Mouse (Mus musculus) large intestine, adult 2 months (tissue): ENCODE data around the gene Acer3. TPM values are rescaled to one million over a fixed set of nuclear protein-coding genes. Genes with fewer than 3 reads are reported as not detected.

Source experiments
- DNase-seq: peaks from one replicate; pipeline ENCODE4 v3.0.0-alpha.2; 2012; ENCODE audit warnings: low read depth, low spot score
- WGBS: fragments of 180-500 bp; shearing (Covaris S2); methylation state at CpG from one replicate; pipeline ENCODE4 v1.1.7; 2018; 5-methylcytosine and 5-hydroxymethylcytosine counted together
- polyA plus RNA-seq: library from polyadenylated mRNA; depleted of rRNA; stranded (reverse); fragments of >200 nt; gene quantifications from 2 replicates; pipeline ENCODE4 v1.2.3, GENCODE M21; 2012

Gene Acer3
- polyA plus RNA-seq, 1 experiment, result 8.9 TPM

DNA sequence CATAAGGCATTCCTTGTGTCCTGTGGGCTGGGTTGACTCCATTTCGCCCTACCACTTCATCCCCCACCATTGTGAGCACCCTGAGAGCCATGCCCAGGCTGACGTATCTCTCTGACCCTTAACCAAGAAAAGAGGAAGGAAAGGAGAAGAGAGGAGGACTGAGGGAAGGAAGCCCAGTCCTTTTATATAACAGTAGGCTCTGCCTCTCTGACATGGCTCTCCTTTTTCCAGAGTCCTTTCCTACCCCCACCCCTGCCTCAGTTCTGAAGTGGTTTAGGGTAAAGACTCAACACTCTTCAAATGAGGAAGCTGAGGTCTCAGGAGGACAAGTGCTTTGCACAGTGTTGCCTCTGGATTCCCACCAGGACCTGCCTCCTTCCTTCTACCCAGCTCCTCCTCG lies 13.0 kb upstream of the Acer3 start:
- WGBS, result 86% methylated on average over 3 of the region's 3 CpGs
- DNase-seq, result no peak

DNA sequence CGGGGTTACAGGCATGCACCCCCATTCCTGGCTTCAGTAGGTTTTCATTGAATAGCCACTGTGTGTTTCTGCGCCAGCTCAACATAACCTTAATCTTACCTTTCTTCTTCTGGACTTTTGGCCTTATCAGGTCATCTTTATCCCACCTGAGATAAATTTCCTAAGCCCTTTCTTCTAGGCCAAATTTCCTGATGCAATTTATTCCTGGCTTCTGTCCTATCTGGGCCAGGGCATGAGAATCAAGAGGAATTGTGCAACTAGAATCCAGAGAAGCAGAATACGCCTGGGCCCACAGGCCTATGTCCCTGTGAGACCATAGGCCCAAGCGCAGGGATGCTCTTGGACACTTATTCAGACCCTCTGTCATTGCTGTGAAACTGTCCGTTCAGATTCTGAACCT lies 12.5 kb upstream of the Acer3 start:
- no peak for DNase-seq
- 89% methylated on average over 5 of the region's 5 CpGs for whole genome bisulfite sequencing

DNA sequence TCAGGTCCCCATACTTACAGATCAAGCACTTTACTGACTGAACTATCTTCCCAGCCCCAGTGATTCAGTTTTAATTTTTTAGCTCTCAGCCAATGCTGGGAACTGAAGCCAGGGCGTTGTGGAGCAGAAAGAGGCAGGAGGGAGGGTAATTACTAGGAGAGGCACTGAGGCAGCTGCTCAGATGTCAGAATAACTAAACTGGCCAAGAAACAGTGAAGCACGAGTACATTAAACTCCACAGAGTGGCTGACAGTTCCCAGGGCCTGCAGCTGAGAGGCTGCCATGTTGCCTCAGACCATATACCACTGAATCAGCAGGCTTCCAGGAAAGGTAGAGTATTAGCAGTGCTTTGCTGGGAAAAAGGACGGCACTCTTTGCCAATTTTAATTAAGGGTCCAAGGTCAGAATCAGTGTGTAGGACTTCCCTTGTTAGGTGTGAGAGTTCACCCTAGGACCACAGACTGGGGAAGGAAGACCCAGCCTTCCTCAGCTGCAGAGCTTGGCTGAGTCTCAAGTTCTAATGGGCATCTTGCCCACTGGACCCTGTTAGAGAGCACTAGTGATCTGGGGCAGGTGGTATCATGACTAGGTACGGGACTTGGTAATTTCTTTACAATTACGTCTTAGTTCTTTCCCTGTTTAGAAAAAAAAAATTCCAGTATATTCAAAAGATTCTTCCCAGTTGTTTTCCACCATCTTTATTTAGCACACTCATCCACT lies 11.8 kb upstream of the Acer3 start:
- 50% methylated on average over 5 of the region's 5 CpGs for WGBS
- DNase-seq, result no peak

DNA sequence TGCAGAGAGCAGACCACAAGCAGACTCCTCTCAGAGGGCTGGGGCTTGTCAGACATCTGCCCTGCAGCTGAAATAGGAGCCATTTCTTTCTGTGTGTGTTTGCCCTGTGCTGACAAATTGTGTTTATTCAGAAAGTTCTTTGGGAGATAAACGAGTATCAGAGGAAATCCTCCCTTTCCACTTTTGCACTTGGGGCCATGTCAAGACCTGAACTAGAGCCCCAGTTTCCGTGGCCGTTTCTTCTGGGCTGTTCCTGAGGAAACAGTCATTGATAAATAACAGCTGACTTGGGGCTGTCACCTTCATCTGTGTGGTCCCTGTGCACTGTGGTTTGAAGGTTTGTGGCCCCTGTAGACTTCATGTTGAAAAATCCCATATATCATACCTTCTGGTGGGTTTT lies 10.9 kb upstream of the Acer3 start:
- DNase-seq, result no peak
- 50% methylated on average over 3 of the region's 3 CpGs for WGBS

DNA sequence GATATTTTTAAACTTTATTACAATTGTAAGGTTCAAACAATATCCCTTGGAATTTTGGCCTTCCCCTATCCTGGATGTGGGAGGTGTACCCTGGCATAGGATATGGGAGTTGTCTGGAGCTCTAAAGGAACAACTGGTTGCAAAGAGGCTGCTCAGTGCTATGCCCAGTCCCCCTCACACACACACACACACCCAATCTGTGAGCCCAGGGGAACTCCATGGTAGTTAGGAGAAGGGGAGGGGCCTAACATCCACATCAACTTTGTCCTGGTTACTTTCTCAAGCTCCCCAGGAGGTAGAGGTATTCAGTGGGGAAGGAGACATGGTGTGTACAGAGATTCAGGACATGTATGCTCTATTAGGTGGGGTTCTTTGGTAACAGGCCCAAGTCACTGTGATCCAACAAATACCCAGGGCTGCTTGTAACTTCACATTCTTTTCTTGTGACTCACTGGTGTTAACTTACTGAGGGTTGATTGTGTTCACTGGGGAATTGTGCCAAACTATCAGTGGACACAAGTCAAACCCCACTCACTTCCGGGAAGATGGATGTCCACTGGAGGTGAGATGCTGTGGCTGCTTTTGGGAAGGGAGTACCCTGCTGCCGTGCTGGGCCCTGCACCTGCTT lies 9.5 kb upstream of the Acer3 start:
- WGBS, result 46% methylated on average over 2 of the region's 2 CpGs
- no peak for DNase-seq

DNA sequence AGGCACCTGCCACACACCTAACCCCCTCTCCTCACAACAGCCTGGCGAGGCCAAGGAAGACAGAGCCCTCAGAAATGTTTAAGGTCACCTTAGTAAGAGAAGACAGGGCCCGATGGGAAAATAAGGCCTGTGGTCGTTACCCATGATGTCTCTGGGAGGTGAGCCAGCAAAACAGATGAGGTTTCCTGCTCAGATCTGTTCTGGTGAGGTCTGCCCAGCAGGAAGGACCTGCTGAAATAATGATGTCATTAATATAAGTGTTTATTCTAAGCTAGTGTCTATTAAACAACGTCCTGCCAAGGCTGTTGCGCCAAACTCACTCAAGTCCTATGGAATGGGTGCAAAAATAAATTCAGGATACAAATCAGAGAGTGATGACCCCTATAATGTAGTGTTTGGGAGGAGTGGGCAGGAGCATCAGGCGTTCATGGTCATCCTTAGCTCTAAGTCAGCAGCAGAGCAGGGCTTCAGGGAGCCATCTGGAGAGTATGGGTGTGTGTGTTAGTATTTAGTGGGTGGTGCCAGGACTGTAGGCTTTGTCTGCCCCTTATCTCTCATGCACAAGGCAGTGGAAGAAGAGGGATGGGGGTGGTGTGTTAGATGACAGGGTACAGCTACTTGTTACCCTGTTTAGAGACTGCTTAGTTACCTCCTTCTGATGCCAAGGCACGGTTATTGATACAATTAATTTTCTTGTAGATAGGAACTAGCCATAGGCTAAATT lies 8.8 kb upstream of the Acer3 start:
- DNase-seq, result no peak
- 69% methylated on average over 7 of the region's 7 CpGs for WGBS

DNA sequence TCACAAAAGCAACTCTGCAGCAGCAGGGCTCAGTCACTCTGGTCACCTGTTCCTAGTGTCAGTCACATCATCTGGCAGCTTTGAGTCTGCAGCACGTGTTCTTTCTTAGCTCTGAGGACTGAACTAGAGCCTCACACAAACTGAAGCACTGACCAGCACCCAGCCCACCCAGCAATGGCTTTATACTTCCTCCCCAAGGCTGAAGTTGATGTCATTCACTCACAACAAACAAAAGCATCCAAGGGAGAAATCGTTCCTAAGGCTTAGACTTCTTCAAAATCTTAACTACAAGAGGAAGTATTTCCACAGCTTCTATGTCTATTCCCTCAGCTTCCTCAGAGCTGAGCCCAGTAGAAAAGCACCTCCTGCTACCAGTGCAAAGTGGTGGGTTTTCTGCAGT lies 7.3 kb upstream of the Acer3 start:
- 56% methylated on average over 2 of the region's 2 CpGs for WGBS
- no peak for DNase-seq

DNA sequence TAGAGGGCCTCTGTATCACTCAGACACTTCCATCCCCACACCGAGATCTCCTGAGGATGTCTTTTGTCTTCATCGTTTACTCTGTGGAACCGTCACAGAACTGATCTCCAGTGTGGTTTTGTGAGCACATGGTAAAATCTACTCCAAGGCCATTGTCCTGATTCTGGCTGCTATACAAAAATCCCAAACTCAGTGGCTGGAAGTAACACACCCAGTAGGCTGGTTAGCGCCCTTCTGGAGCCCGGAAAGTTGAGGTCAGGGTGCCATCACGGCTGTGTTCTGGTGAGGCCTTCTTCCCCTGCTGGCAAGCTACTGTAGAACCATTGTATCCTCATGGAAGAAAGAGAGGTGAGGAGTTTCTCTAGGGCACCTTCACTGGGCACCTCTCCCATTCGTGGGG lies 5.0 kb upstream of the Acer3 start:
- no peak for DNase-seq
- 76% methylated on average over 7 of the region's 7 CpGs for WGBS

DNA sequence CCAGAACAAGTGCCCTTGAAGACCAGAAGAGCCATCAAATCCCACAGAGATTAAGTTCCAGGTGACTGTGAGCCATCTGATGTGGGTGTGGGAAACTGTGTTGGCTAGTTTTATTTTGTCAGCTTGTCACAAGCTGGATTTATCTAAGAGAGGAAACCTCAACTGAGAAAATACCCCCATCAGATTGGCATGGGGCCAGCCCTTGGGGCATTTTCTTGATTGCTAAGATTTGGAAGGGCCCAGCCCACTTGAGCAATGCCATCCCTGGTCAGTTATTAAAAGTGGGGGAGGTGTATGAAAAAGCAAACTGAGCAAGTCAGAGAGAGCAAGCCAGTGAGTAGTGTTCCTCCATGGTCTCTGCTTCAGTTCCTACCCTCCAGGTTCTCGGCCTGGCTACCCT lies 3.2 kb upstream of the Acer3 start:
- no peak for DNase-seq
- 33% methylated on average over 1 of the region's 1 CpGs for WGBS

DNA sequence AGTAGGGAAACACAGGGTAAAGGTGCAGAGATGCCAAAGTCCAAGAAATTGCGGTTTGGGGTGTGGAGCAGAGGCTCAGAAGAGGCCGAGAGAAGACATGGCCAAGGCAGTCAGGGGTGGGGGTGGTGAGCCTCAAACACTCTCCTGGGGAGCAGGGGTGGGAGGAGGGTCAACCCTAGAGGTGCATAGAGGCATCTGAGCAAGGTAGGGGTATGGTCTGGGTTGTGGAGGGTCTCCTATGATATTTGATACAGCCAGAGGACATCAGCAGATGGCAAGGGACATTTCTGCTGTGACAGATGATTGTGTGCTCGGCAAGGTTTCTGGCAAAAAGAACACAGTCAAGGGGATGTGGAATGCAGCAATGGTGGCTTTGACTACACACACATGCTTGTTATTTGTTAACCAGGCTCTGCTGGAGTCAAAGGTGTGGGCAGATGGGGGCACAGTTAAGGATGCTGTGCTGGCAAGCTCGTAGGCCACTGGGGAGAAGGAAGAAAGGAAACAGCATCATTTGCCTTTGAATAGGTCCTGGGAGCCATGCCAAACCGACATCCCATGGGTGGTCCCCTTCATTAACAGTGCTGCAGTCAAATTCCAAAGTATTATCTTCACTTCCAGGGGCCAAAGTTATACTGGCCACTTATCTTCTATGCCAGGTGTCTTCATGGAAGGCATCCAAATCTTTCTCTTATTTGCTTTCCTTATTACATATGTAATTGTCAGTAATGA lies 2.4 kb upstream of the Acer3 start:
- 30% methylated on average over 5 of the region's 5 CpGs for WGBS
- DNase-seq, result no peak

DNA sequence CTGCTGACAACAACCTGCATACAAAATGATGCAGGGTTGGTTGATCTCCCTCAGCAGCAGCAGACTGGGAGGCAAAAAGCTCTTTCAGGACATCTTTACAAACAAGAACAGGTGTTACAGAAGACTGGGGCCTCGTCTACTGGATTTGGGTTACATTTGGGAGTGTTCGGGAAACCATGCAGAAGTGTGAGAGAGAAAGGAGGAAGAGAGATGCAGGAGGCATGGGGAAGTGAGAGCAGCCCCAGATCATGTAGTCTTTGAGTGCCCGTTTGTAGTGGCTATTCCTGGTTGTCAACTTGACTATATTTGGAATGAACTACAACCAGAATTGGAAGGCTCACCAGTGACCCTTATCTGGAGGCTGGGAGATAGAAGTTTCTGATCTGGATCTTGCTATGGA lies 1.4 kb upstream of the Acer3 start:
- WGBS, result 76% methylated on average over 3 of the region's 3 CpGs
- no peak for DNase-seq

DNA sequence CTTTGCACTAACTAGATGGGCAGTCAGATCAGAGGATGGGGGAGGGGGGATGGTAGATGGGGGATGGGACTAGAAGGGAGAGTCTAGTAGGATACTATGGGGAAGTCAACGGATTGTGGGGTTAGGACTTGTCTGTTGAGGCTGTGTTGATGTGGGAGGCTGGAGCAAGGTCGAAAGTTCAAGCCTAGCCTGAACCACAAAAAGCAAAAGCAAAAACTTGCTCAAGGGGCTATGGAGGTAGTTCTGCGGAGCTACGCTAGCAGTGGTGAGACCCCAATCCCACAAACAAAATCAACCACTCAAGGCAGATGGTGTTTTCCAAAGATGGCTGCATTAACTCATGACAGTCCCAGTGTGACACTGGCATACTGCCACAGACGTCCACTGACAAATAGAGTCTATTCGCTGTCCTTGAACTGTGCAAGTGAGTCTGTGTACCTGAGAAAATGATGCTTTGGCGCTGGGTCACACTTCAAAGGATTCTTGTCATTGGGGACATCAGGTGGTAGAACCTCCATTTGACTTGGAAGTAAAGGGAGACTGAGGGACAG lies 927 bp downstream of the Acer3 start:
- DNase-seq, result no peak
- 90% methylated on average over 7 of the region's 7 CpGs for WGBS

DNA sequence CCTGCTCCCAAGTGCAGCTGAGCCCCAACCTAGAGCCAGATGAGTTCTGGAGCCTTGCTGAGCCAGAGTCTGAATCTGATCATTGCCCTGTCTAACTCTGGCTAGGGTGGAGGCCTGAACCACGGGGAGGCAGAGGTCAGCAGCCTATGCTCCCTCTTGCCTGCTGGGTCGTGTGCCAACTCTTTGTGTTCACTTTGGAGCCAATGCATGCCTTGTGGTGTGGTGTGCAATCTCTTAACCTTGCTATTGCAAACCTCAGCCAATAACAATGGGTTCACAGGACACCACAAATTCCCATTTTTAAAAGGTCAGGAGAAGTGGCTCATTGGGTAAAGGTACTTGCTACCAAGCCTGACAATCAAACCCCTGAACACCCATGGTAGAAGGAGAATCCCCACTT lies 4.4 kb downstream of the Acer3 start:
- DNase-seq, result no peak
- 29% methylated on average over 2 of the region's 2 CpGs for WGBS

DNA sequence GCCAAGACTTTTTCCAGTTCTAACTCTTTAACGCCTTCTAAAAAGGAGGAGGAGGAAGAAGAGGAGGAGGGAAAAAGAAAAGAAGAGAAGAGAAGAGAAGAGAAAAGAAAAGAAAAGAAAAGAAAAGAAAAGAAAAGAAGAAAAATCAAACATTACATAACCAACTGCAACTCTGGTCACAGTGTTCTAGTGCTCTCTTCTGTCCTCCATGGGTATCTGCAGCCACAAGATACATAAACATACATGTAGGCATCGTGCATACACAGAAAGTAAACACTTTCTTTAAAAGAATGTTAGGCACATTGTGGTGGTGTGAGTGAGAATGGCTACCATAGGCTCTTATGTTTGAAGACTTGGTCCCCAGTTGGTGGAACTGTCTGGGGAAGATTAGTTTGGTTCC lies 5.9 kb downstream of the Acer3 start:
- WGBS, result 72% methylated on average over 2 of the region's 2 CpGs

DNA sequence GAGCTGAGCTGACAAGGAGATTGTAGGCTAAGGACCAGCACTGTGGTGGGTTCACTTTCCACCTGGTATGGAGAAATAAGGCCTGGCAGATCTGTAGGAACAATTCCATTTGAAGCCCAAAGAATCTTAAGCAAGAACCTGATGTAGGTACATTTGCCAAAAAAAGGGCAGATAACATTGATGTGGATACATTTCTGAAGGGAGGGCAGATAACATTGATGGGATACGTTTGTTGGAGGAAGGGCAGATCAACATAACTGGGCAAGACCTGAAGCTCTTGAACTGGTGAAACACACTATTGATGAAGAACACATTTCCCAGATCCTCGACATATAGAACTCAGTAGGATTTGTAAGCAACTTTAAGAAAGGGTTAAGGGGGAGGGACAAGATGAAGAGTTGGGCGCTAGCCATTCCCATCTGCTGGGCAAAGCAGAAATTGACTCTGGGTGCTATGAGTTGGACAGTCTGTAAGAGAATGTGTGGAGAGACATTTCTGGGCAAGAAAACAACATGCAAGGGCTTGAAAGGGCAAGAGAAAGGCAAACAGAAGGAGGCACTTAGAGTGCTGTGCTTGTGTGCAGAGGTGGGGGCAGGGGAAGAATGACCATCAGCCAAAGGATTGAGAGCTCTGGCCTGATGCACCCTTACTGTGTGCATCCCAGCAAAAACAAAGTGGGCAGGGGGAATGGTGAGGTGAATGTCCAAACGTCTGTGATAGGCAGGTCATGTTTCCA lies 8.7 kb downstream of the Acer3 start:
- DNase-seq, result no peak
- 62% methylated on average over 4 of the region's 4 CpGs for WGBS

More for the DNA sequence above, 5.9 kb downstream of the Acer3 start:
- no peak for DNase-seq

DNA sequence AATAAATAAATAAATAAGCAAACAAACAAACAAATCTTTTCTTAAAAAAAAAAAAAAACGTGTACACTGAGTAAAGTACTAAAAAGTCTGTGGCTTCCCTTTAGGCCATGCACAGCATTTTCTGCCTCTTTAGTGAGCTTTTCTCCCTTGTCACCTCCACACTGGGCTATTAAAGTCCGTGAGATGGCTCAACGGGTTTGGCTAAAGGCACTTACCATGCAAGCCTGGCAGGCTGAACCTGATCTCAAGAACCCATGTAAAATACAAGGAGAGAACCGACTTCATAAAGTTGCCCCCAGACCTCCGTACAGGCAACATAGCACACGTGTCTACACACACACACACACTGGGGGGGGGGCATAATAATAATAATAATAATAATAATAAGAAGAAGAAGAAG lies 10.7 kb downstream of the Acer3 start:
- DNase-seq, result no peak
- WGBS, result 60% methylated on average over 6 of the region's 6 CpGs

DNA sequence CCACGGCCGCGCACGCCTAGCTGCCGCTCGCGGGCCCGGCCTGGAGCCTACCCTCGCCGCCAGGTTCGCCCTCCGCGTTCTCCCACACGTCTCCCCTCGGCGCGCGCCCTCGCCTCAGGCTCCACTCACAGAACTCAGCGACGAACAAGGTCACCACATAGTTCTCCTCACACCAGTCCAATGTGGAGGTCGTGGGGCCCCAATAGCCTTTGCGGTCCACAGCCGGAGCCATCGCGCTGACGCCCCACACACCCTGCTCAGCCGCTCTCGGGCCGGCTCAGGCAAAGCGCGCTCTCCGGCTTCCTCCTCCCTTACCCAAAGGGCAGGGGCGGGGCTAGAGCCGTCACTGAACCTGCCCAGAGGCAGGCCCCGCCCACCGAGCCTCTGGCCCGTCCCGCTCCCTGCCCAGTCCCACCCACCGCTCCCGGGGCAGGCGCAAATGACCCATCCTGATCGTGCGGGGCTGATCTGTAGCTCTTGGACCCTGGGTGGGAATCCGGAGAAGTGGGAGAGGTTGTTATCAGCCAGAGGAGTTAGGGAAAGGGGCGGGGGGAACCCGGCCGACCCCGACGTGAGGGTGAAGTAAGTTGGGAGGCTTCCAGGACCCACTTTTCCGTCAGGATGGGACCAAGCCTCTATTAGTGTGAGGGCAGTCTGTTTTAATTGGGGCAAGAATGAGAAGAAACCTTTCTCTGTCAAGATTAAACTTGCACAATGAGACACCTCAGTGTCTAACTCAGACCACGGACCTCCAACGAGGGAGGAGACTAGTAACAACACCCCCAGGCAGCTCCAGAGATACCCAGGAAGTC lies 11.6 kb downstream of the Acer3 start:
- WGBS, result under 1% methylated on average over 53 of the region's 53 CpGs
- DNase-seq, result peak; percentile 78

DNA sequence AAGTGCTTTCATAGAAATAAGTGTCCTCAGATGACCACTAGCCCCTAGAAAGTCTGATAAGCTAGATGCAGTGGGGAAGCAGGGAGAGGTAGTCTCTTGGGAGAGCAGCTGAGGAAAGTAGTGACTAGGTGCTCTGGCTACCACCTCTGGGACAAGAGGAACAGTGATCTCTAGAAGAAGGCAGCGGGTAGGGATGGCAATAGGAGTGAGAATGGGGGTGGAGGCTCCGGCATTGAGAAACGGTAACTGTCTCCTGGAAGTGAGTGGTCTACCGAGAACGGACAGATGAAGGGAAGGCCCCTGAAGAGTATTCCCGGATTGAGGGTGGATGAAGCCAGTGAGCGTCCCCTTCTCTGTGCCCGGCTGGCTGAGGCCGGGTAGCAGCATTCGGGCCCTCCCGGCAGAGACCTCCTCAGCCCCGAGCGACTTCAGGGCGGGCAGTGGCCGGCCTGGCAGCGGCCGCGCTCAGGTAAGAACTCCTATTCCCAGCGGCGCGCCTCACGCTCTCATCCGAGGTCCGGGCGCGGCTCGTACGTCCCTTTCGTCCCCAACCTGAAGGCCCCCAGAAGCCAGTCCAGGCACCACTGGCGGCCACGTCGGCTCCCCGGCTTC lies 12.3 kb downstream of the Acer3 start:
- no peak for DNase-seq
- under 1% methylated on average over 33 of the region's 33 CpGs for WGBS
